7 mouse cellular contexts compared by ENCODE assay signal in genomic region chr2:70509021-70509632, GRCm38 (mm10). TPM values are rescaled to one million over a fixed set of nuclear protein-coding genes. Genes with fewer than 3 reads are reported as not detected.
DNase-seq lines count a peak whose midpoint lies in the region; ATAC-seq lines count a peak whose summit lies in the region.

No protein-coding gene starts in this region.

- peak overlapping the region; percentile 78 for H3K4me2 ChIP-seq in embryonic facial prominence, embryonic 12.5 days (replicated peaks)
- H3K4me2 ChIP-seq in limb, embryonic 13.5 days (replicated peaks): peak overlapping the region; percentile 80
- peak overlapping the region; percentile 92 for H3K4me2 ChIP-seq in midbrain, embryonic 14.5 days (ENCODE audit: low read length)

- no peaks in the 10 kb centered on the region for H3K27me3 ChIP-seq in embryonic facial prominence, embryonic 12.5 days
- H3K27me3 ChIP-seq in limb, embryonic 13.5 days: peaks cover 10% of the 10 kb centered on the region
- H3K27me3 ChIP-seq in midbrain, embryonic 14.5 days (ENCODE audit: control insufficient read depth, insufficient read depth, low read length): no peaks in the 10 kb centered on the region

- no peak overlapping the region for H3K27ac ChIP-seq in embryonic facial prominence, embryonic 12.5 days
- no peak overlapping the region for H3K27ac ChIP-seq in limb, embryonic 13.5 days
- H3K27ac ChIP-seq in midbrain, embryonic 14.5 days (replicated peaks; ENCODE audit: low read depth, low read length): no peak overlapping the region

- DNase-seq in brain, adult 2 months (ENCODE audit: low read depth, low spot score): peak; percentile 48
- peak; percentile 22 for DNase-seq in heart, adult 8-10 months (ENCODE audit: low spot score)
- peak; percentile 84 to 85 for DNase-seq in kidney, adult 8-10 months
- DNase-seq in midbrain, embryonic 14.5 days: peak; percentile 90
- peak; percentile 2 to 7 for DNase-seq in spleen, postnatal 14 days (ENCODE audit: low spot score in 2 of 2)

- peak overlapping the region; percentile 52 for H3K4me3 ChIP-seq in embryonic facial prominence, embryonic 12.5 days
- peak overlapping the region; percentile 57 for H3K4me3 ChIP-seq in limb, embryonic 13.5 days
- H3K4me3 ChIP-seq in midbrain, embryonic 14.5 days (replicated peaks; ENCODE audit: low read depth, low read length): peak overlapping the region; percentile 51

- H3K9me3 ChIP-seq in embryonic facial prominence, embryonic 12.5 days: no peaks in the 10 kb centered on the region
- no peaks in the 10 kb centered on the region for H3K9me3 ChIP-seq in limb, embryonic 13.5 days
- no peaks in the 10 kb centered on the region for H3K9me3 ChIP-seq in midbrain, embryonic 14.5 days (ENCODE audit: control insufficient read depth, low read length)

- peak overlapping the region; percentile 53 for H3K9ac ChIP-seq in embryonic facial prominence, embryonic 12.5 days
- peak overlapping the region; percentile 62 for H3K9ac ChIP-seq in limb, embryonic 13.5 days
- peak overlapping the region; percentile 50 for H3K9ac ChIP-seq in midbrain, embryonic 14.5 days (replicated peaks; ENCODE audit: low read length)

- peak; percentile 95 for ATAC-seq in embryonic facial prominence, embryonic 12.5 days (ENCODE audit: insufficient number of reproducible peaks, insufficient read depth, low FRiP score, low TSS enrichment)
- ATAC-seq in limb, embryonic 13.5 days (ENCODE audit: low FRiP score, low read depth): peak; percentile 97
- peak; percentile 94 for ATAC-seq in midbrain, embryonic 14.5 days (ENCODE audit: low FRiP score, low TSS enrichment)

- peaks cover 4% of the 10 kb centered on the region; the same call in 1 of the 2 replicates for H3K4me1 ChIP-seq in embryonic facial prominence, embryonic 12.5 days
- peaks cover 5% of the 10 kb centered on the region; the same call in 1 of the 2 replicates for H3K4me1 ChIP-seq in limb, embryonic 13.5 days
- peaks cover 7% of the 10 kb centered on the region for H3K4me1 ChIP-seq in midbrain, embryonic 14.5 days (ENCODE audit: control insufficient read depth, insufficient read depth, low read length)

- H3K36me3 ChIP-seq in embryonic facial prominence, embryonic 12.5 days: no peaks in the 10 kb centered on the region
- H3K36me3 ChIP-seq in limb, embryonic 13.5 days: no peaks in the 10 kb centered on the region
- H3K36me3 ChIP-seq in midbrain, embryonic 14.5 days (ENCODE audit: control insufficient read depth, insufficient read depth, low read length): no peaks in the 10 kb centered on the region

- WGBS in embryonic facial prominence, embryonic 12.5 days: under 1% methylated on average over 54 of the region's 56 CpGs
- under 1% methylated on average over 55 of the region's 56 CpGs for WGBS in limb, embryonic 13.5 days
- WGBS in midbrain, embryonic 14.5 days: under 1% methylated on average over 56 of the region's 56 CpGs

RNA-seq across cellular contexts. Expression of gene Erich2, which starts 0.5 kb away (rescaled TPM):
- polyA plus RNA-seq in embryonic facial prominence, embryonic 12.5 days (2016; fragmentation: Nextera tagmentation; extraction: Ambion mirVana): 2.1 and 2.4 TPM in 2 replicates
- under 1 TPM in 1 of 4 experiments, not detected in 3; 0.22 TPM for total RNA-seq in heart, adult 8-10 months (2022)
- 0.89 and 1.7 TPM in 2 replicates for polyA plus RNA-seq in limb, embryonic 13.5 days (2015; fragmentation: Nextera tagmentation; extraction: Ambion mirVana)
- 1.00 and 2.3 TPM in 2 replicates for polyA plus RNA-seq in midbrain, embryonic 14.5 days (2014; fragmentation: Nextera tagmentation; extraction: Ambion mirVana)

RNA-seq across cellular contexts. Expression of gene Sp5, which starts 34.4 kb away (rescaled TPM):
- polyA plus RNA-seq in embryonic facial prominence, embryonic 12.5 days (2016; fragmentation: Nextera tagmentation; extraction: Ambion mirVana): 6.5 and 7.8 TPM in 2 replicates
- not detected for total RNA-seq in heart, adult 8-10 months (2022)
- polyA plus RNA-seq in limb, embryonic 13.5 days (2015; fragmentation: Nextera tagmentation; extraction: Ambion mirVana): 3.2 TPM in 2 replicates
- polyA plus RNA-seq in midbrain, embryonic 14.5 days (2014; fragmentation: Nextera tagmentation; extraction: Ambion mirVana): 28.3 and 31.2 TPM in 2 replicates

RNA-seq across cellular contexts. Expression of gene Gad1, which starts 43.7 kb away (rescaled TPM):
- polyA plus RNA-seq in embryonic facial prominence, embryonic 12.5 days (2016; fragmentation: Nextera tagmentation; extraction: Ambion mirVana): 0.96 and 2.2 TPM in 2 replicates
- 1 to 10 TPM in 1 of 4 experiments, under 1 TPM in 3; 0.84 to 1.2 (median 0.93) TPM for total RNA-seq in heart, adult 8-10 months (2022)
- polyA plus RNA-seq in limb, embryonic 13.5 days (2015; fragmentation: Nextera tagmentation; extraction: Ambion mirVana): 0.45 and 0.46 TPM in 2 replicates
- polyA plus RNA-seq in midbrain, embryonic 14.5 days (2014; fragmentation: Nextera tagmentation; extraction: Ambion mirVana): 111 and 113 TPM in 2 replicates

Comparison
In these comparisons a context has a peak if more than half of its experiments do, and no peak if none do; other contexts are left out.
1. DNase-seq: peak in every context shown above with its lines; median percentile 90 in midbrain, embryonic 14.5 days; 84 in kidney, adult 8-10 months; 48 in brain, adult 2 months; 22 in heart, adult 8-10 months; 4 in spleen, postnatal 14 days.
2. RNA of gene Gad1, which starts 43.7 kb away (polyA plus RNA-seq): 111 to 113 TPM in midbrain, embryonic 14.5 days; 0.96 to 2.2 TPM in embryonic facial prominence, embryonic 12.5 days and 0.45 to 0.46 TPM in limb, embryonic 13.5 days; every median in the first group is over 10 times any median in the second.
3. Peak in every context shown above with its lines, with median percentiles within 50 percentile points of each other: ATAC-seq, H3K4me2 ChIP-seq, H3K4me3 ChIP-seq and H3K9ac ChIP-seq.